Mouse (Mus musculus) megakaryocyte, embryonic 14.5 days (primary cell): ENCODE data around the gene Kctd2.

Experiments
- FLI1 ChIP-seq: IDR thresholded peaks from 2 replicates; pipeline ENCODE4 v1.6.1; 2012; ENCODE audit warnings: low read length, inconsistent platforms, mixed read lengths
- GATA1 ChIP-seq: IDR thresholded peaks from 3 replicates; pipeline ENCODE4 v1.6.1; 2012; ENCODE audit warnings: mixed read lengths, low read length, inconsistent platforms, borderline replicate concordance

DNA sequence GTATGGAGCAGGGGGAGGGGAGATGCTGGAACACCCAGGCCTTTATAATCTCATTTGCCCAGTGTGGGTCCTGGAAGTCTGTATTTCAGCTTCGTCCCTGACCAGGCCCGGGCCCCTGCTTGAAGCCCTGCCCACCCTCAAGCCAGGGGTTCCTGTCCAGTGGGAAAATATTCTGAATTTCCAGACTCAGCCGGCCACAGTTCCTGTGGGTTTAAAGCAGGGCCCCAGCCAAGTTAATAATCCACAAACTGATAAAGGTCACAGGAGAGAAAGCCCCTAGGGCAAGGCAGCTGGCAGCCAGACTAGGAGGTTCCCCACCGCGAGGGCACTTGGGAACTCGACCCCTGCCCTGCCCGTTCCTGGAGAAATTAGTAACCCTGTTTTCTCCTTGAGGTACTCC lies 29.1 kb downstream of the Kctd2 start:
- TF ChIP-seq GATA1: no peak
- no peak for TF ChIP-seq FLI1
